Mouse (Mus musculus): Measurements from ENCODE around the gene Psenen.

- no peak for TF ChIP-seq CTCF (IDR thresholded peaks at IDR 0.05; ENCODE audit: low read depth, low read length)
- TF ChIP-seq POLR2A (IDR thresholded peaks at IDR 0.05; ENCODE audit: borderline replicate concordance, low read depth, low read length): no peak
Observed at GRCm38 (mm10) chr7:30564970-30565571, 1.6 kb upstream of the Psenen start, which contains the start of gene Igflr1.
